Mouse (Mus musculus) thymus, postnatal 4 days (tissue): Measurements from ENCODE around the gene Mrps27.

Experiments
- DNase-seq: peaks from one replicate; pipeline ENCODE4 v3.0.0; 2021

Mrps27 gene

GRCm38 (mm10) chr13:99393128-99393527 is 48.5 kb downstream of the Mrps27 start:
- no peak for DNase-seq

GRCm38 (mm10) chr13:99394694-99395093 is 50.1 kb downstream of the Mrps27 start:
- DNase-seq = no peak

- no peak for DNase-seq
Measured at GRCm38 (mm10) chr13:99395531-99395930, 50.9 kb downstream of the Mrps27 start.

- no peak for DNase-seq
Measured at GRCm38 (mm10) chr13:99397228-99397627, 52.6 kb downstream of the Mrps27 start.

GRCm38 (mm10) chr13:99398149-99398701 is 53.6 kb downstream of the Mrps27 start:
- peak; percentile 24 for DNase-seq

- no peak for DNase-seq
Measured at GRCm38 (mm10) chr13:99399373-99399772, 54.8 kb downstream of the Mrps27 start.

- no peak for DNase-seq
Measured at GRCm38 (mm10) chr13:99409216-99409615, 64.6 kb downstream of the Mrps27 start.

GRCm38 (mm10) chr13:99410611-99411515 is 66.3 kb downstream of the Mrps27 start:
- peak; percentile 35 for DNase-seq

GRCm38 (mm10) chr13:99411761-99412160 is 67.2 kb downstream of the Mrps27 start:
- DNase-seq = no peak

GRCm38 (mm10) chr13:99412477-99413080 is 68.0 kb downstream of the Mrps27 start:
- no peak for DNase-seq

GRCm38 (mm10) chr13:99413481-99414351 is 69.1 kb downstream of the Mrps27 start:
- no peak for DNase-seq

GRCm38 (mm10) chr13:99414352-99414742 is 69.8 kb downstream of the Mrps27 start:
- DNase-seq = no peak

GRCm38 (mm10) chr13:99416601-99417000 is 72.0 kb downstream of the Mrps27 start:
- no peak for DNase-seq

GRCm38 (mm10) chr13:99423581-99423980 is 79.0 kb downstream of the Mrps27 start:
- no peak for DNase-seq

- DNase-seq = no peak
Measured at GRCm38 (mm10) chr13:99433068-99434008, 88.8 kb downstream of the Mrps27 start.

GRCm38 (mm10) chr13:99434494-99434893 is 89.9 kb downstream of the Mrps27 start:
- DNase-seq = no peak

GRCm38 (mm10) chr13:99437051-99437450 is 92.5 kb downstream of the Mrps27 start:
- DNase-seq = no peak

GRCm38 (mm10) chr13:99439357-99439756 is 94.8 kb downstream of the Mrps27 start:
- DNase-seq = no peak

- no peak for DNase-seq
Measured at GRCm38 (mm10) chr13:99440228-99440627, 95.6 kb downstream of the Mrps27 start.

GRCm38 (mm10) chr13:99441700-99442433 is 97.3 kb downstream of the Mrps27 start:
- DNase-seq = no peak
